Comparison of ENCODE assay signal across 8 mouse cellular contexts in the genomic region with DNA sequence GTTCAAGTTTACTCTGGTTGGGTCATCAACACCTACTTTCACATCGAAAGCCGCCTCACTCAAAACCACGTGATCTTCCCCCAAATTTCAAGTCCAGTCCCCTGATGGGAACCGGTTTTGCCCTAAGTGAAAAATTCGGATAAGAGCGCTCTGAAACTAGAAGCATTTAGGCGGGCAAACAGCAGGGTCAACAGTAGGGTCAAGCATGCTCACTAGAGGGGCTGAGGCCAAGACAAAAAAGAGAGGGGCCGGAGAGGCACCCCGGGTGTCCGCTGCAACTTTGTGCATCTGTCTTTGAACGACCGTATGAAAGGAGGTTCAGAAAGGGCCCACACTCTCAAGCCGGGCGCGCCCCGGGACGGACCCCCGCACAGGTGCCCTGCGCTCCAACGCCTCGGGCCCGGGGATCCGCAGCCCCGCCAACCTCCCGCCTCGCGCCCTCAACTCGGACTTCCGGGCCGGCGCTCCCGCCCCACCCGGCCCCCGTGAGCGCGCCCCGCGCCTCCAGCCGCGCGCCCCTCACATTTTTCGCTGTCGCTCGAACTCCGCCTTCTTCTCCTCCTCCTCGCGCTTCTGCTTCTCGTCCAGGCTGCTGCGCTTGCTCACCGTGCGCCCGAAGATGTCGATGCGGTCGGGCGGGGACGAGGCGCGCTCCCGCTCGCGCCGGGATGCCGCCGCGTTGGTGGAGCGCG. TPM values are rescaled to one million over a fixed set of nuclear protein-coding genes. Genes with fewer than 3 reads are reported as not detected.
DNase-seq lines count a peak whose midpoint lies in the region; ATAC-seq and TF ChIP-seq lines count a peak whose summit lies in the region.

No protein-coding gene starts in this region.

- peak; percentile 77 for DNase-seq in A20 (ENCODE audit: low read depth, low spot score)
- DNase-seq in adrenal gland, postnatal 4 days (ENCODE audit: low spot score in 2 of 2) = peak; percentile 30 to 43
- DNase-seq in liver, adult 2 months (ENCODE audit: extremely low read depth, low read depth, low spot score) = peak; percentile 33
- peak; percentile 65 to 82 for DNase-seq in spleen, postnatal 4 days (ENCODE audit: low spot score in 2 of 2)

- peaks cover 31% of the 10 kb centered on the region; the same call in 1 of the 2 replicates for H3K79me2 ChIP-seq in liver, adult 2 months (ENCODE audit: control insufficient read depth, insufficient read depth, low read length)
- H3K79me2 ChIP-seq in myocyte (ENCODE audit: control insufficient read depth, insufficient read depth) = peaks cover 54% of the 10 kb centered on the region

- peak overlapping the region; percentile 91 for H3K4me3 ChIP-seq in embryonic facial prominence, embryonic 15.5 days (replicated peaks)
- peak overlapping the region; percentile 68 for H3K4me3 ChIP-seq in heart, embryonic 11.5 days (ENCODE audit: low read depth, low read length)
- H3K4me3 ChIP-seq in kidney, embryonic 15.5 days (replicated peaks) = peak overlapping the region; percentile 85
- peak overlapping the region; percentile 98 for H3K4me3 ChIP-seq in liver, adult 2 months (ENCODE audit: insufficient read depth, low read depth, low read length)
- H3K4me3 ChIP-seq in myocyte = peak overlapping the region; percentile 76

- no peak for TF ChIP-seq CTCF in liver, adult 2 months (IDR thresholded peaks at IDR 0.05; ENCODE audit: low read depth, low read length)

- no peaks in the 10 kb centered on the region for H3K27me3 ChIP-seq in embryonic facial prominence, embryonic 15.5 days
- no peaks in the 10 kb centered on the region for H3K27me3 ChIP-seq in heart, embryonic 11.5 days (ENCODE audit: control insufficient read depth, insufficient read depth, low read length)
- no peaks in the 10 kb centered on the region for H3K27me3 ChIP-seq in kidney, embryonic 15.5 days
- H3K27me3 ChIP-seq in liver, adult 2 months (ENCODE audit: control insufficient read depth, insufficient read depth, low read length) = 0 out of 2 replicates have a peak, but pooled peaks cover 3% of the 10 kb centered on the region
- H3K27me3 ChIP-seq in myocyte (ENCODE audit: control insufficient read depth, insufficient read depth, insufficient read length) = peaks cover 7% of the 10 kb centered on the region

- peak; percentile 68 for ATAC-seq in embryonic facial prominence, embryonic 15.5 days (ENCODE audit: insufficient number of reproducible peaks, low FRiP score, low TSS enrichment, low read depth)
- peak; percentile 70 for ATAC-seq in heart, embryonic 11.5 days (replicated peaks; ENCODE audit: insufficient number of reproducible peaks, low FRiP score, low TSS enrichment)
- ATAC-seq in kidney, embryonic 15.5 days (replicated peaks; ENCODE audit: low FRiP score) = peak; percentile 83

- no peaks in the 10 kb centered on the region for H3K9me3 ChIP-seq in embryonic facial prominence, embryonic 15.5 days (replicated peaks)
- H3K9me3 ChIP-seq in heart, embryonic 11.5 days (replicated peaks; ENCODE audit: control insufficient read depth, low read length) = no peaks in the 10 kb centered on the region
- no peaks in the 10 kb centered on the region for H3K9me3 ChIP-seq in kidney, embryonic 15.5 days (replicated peaks)

- peak overlapping the region; percentile 99 for H3K9ac ChIP-seq in embryonic facial prominence, embryonic 15.5 days
- peak overlapping the region; percentile 99 for H3K9ac ChIP-seq in heart, embryonic 11.5 days (ENCODE audit: low read depth, low read length)
- H3K9ac ChIP-seq in kidney, embryonic 15.5 days = peak overlapping the region; percentile 98
- H3K9ac ChIP-seq in liver, adult 2 months (ENCODE audit: low read depth, low read length) = peak overlapping the region; percentile 96

- under 1% methylated on average over 56 of the region's 68 CpGs for WGBS in embryonic facial prominence, embryonic 15.5 days
- under 1% methylated on average over 64 of the region's 68 CpGs for WGBS in heart, embryonic 11.5 days (ENCODE audit: insufficient replicate concordance)
- under 1% methylated on average over 68 of the region's 68 CpGs for WGBS in kidney, embryonic 15.5 days
- WGBS in liver, adult 2 months = under 1% methylated on average over 68 of the region's 68 CpGs

- peak overlapping the region; percentile 98 for H3K27ac ChIP-seq in embryonic facial prominence, embryonic 15.5 days (replicated peaks)
- peak overlapping the region; percentile 95 for H3K27ac ChIP-seq in heart, embryonic 11.5 days (ENCODE audit: low read depth, low read length)
- peak overlapping the region; percentile 95 for H3K27ac ChIP-seq in kidney, embryonic 15.5 days
- peak overlapping the region; percentile 69 for H3K27ac ChIP-seq in liver, adult 2 months (replicated peaks; ENCODE audit: insufficient read depth, low read depth, low read length)

- no peak for TF ChIP-seq POLR2A in liver, adult 2 months (IDR thresholded peaks at IDR 0.05; ENCODE audit: extremely low read depth, insufficient read depth, low read length)
- TF ChIP-seq POLR2A in myocyte (IDR thresholded peaks at IDR 0.05; ENCODE audit: insufficient read length, low read depth) = no peak

- no peaks in the 10 kb centered on the region for H3K36me3 ChIP-seq in embryonic facial prominence, embryonic 15.5 days
- H3K36me3 ChIP-seq in heart, embryonic 11.5 days (ENCODE audit: control insufficient read depth, insufficient read depth, low read length) = no peaks in the 10 kb centered on the region
- H3K36me3 ChIP-seq in kidney, embryonic 15.5 days = no peaks in the 10 kb centered on the region
- H3K36me3 ChIP-seq in liver, adult 2 months (ENCODE audit: control insufficient read depth, insufficient read depth, low read length) = no peaks in the 10 kb centered on the region
- H3K36me3 ChIP-seq in myocyte (ENCODE audit: control insufficient read depth, insufficient read depth) = no peaks in the 10 kb centered on the region

- H3K4me1 ChIP-seq in embryonic facial prominence, embryonic 15.5 days = peaks cover 31% of the 10 kb centered on the region
- H3K4me1 ChIP-seq in heart, embryonic 11.5 days (ENCODE audit: control insufficient read depth, insufficient read depth, low read length) = peaks cover 27% of the 10 kb centered on the region
- peaks cover 40% of the 10 kb centered on the region for H3K4me1 ChIP-seq in kidney, embryonic 15.5 days
- peaks cover 12% of the 10 kb centered on the region for H3K4me1 ChIP-seq in liver, adult 2 months (ENCODE audit: control insufficient read depth, insufficient read depth, low read length)

- peak overlapping the region; percentile 92 for H3ac ChIP-seq in myocyte (ENCODE audit: control insufficient read depth, insufficient read length)

- H3K4me2 ChIP-seq in embryonic facial prominence, embryonic 15.5 days (replicated peaks) = peak overlapping the region; percentile 68
- H3K4me2 ChIP-seq in heart, embryonic 11.5 days = peak overlapping the region; percentile 90
- peak overlapping the region; percentile 66 for H3K4me2 ChIP-seq in kidney, embryonic 15.5 days
- H3K4me2 ChIP-seq in myocyte (ENCODE audit: low read depth) = peak overlapping the region; percentile 89

TF ChIP-seq in myocyte, 11 proteins besides CTCF, POLR2A, EP300 and RAD21:
- TF ChIP-seq USF1 (IDR thresholded peaks at IDR 0.05; ENCODE audit: low read depth) (peak; percentile 74), CEBPB (IDR thresholded peaks at IDR 0.05; ENCODE audit: insufficient read depth, poor library complexity, severe bottlenecking) (no peak)

RNA-seq across cellular contexts. Expression of gene Arglu1, which starts 0.7 kb away (rescaled TPM):
- total RNA-seq in adrenal gland, postnatal 4 days (2021) = 100 to 1,000 TPM; 124 to 137 TPM
- 140 and 144 TPM in 2 replicates for polyA plus RNA-seq in embryonic facial prominence, embryonic 15.5 days (2015; fragmentation: Nextera tagmentation; extraction: Ambion mirVana)
- 78.4 and 85.9 TPM in 2 replicates for polyA plus RNA-seq in heart, embryonic 11.5 days (2014; fragmentation: Nextera tagmentation; extraction: Ambion mirVana)
- polyA plus RNA-seq in kidney, embryonic 15.5 days (2015; fragmentation: Nextera tagmentation; extraction: Ambion mirVana) = 146 and 152 TPM in 2 replicates
- 18.5 and 19.2 TPM in 2 replicates for total RNA-seq in liver, adult 2 months (2014; rRNA removed)
- 6.1 and 11.5 TPM in 2 replicates for polyA plus RNA-seq in liver, adult 2 months (2012; rRNA removed)
- polyA plus RNA-seq in myocyte (2012; fragmentation: generic; extraction: Trizol) = 17.7 TPM

RNA-seq across cellular contexts. Expression of gene Efnb2, which starts 28.6 kb away (rescaled TPM):
- total RNA-seq in adrenal gland, postnatal 4 days (2021) = 10 to 100 TPM; 34.2 to 41.3 TPM
- 27.1 and 30.6 TPM in 2 replicates for polyA plus RNA-seq in embryonic facial prominence, embryonic 15.5 days (2015; fragmentation: Nextera tagmentation; extraction: Ambion mirVana)
- polyA plus RNA-seq in heart, embryonic 11.5 days (2014; fragmentation: Nextera tagmentation; extraction: Ambion mirVana) = 18.5 and 19.1 TPM in 2 replicates
- polyA plus RNA-seq in kidney, embryonic 15.5 days (2015; fragmentation: Nextera tagmentation; extraction: Ambion mirVana) = 26.2 TPM in 2 replicates
- total RNA-seq in liver, adult 2 months (2014; rRNA removed) = 1.8 and 4.0 TPM in 2 replicates
- 2.3 and 2.8 TPM in 2 replicates for polyA plus RNA-seq in liver, adult 2 months (2012; rRNA removed)
- polyA plus RNA-seq in myocyte (2012; fragmentation: generic; extraction: Trizol) = 10.3 TPM

Comparison
In these comparisons a context has a peak if more than half of its experiments do, and no peak if none do; other contexts are left out.
1. Peak in every context shown above with its lines: DNase-seq, ATAC-seq, H3K4me3 ChIP-seq and H3K27ac ChIP-seq.